Mouse (Mus musculus) heart, adult 2 months (tissue): Measurements from ENCODE around the gene Fgfr2.

Source experiments
- CTCF ChIP-seq: fragments of 200-600 bp; IDR thresholded peaks from 2 replicates; pipeline ENCODE4 v1.8.1; 2022; ENCODE audit warnings: antibody characterized with exemption, mild to moderate bottlenecking, moderate library complexity
- POLR2A ChIP-seq: fragments of 200-500 bp; IDR thresholded peaks from 2 replicates; pipeline ENCODE4 v1.6.1; 2011; ENCODE audit warnings: mild to moderate bottlenecking, low read depth, low read length, control low read depth; ENCODE audit not compliant: insufficient read depth

GRCm38 (mm10) chr7:130141088-130141873 is 2981.9 kb downstream of the Fgfr2 start:
- TF ChIP-seq CTCF (no peak), POLR2A (no peak)
